Mouse (Mus musculus): ENCODE results near the gene Gm45213. TPM values are rescaled to one million over a fixed set of nuclear protein-coding genes. Genes with fewer than 3 reads are reported as not detected.

Gm45213 gene
- total RNA-seq (2017): not detected in 2 replicates

DNA sequence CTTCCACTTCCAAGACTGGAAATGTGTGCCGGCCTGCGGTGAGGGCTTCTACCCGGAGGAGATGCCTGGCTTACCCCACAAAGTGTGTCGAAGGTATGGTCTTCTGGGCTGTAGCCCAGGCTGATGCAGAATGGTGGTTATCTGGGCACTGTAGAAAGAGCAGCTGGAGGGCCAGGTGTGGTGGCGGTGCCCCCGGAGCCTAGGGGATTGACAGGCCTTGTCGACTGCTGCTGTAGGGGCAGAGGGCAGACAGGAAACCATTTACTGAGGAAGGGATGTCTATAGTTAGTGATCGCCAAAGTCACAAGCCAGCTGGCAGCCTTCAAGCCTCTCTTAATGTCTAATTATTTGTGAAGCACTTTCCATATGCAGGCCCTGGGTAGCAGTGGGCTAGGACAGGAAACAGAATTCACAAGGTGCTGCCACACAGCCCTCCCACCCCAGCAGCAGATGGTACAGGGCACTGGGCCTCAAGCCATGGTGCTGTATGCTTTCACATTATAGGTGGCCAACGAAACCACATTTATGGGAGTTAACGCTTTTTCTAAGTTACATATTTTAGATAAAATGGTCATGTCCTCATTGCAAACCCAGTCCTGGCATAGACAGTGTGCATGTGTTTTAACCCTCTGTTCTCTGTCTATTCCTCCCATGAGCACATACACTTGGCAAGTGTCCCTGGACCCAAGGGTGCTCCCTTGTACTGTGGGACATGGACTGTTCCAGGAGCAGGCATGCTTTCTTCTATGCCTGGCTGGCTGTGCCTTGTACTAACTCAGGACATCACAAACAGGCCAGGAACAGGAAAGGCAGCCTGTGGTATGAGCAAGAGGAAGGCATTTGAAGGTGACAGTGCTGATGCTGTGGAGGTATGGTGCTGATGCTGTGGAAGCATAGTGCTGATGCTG, at the start of gene Gm45213:
TSS of gene Gm45213 (plus strand) at position 51 of the 908 bp plus-strand sequence.
- peak; percentile 53 to 72 for ATAC-seq (replicated peaks in 1 of 2; ENCODE audit: insufficient read depth in 1 of 2, low FRiP score in 2 of 2, low TSS enrichment in 1 of 2, low read depth in 1 of 2, poor library complexity in 2 of 2, severe bottlenecking in 2 of 2)

DNA sequence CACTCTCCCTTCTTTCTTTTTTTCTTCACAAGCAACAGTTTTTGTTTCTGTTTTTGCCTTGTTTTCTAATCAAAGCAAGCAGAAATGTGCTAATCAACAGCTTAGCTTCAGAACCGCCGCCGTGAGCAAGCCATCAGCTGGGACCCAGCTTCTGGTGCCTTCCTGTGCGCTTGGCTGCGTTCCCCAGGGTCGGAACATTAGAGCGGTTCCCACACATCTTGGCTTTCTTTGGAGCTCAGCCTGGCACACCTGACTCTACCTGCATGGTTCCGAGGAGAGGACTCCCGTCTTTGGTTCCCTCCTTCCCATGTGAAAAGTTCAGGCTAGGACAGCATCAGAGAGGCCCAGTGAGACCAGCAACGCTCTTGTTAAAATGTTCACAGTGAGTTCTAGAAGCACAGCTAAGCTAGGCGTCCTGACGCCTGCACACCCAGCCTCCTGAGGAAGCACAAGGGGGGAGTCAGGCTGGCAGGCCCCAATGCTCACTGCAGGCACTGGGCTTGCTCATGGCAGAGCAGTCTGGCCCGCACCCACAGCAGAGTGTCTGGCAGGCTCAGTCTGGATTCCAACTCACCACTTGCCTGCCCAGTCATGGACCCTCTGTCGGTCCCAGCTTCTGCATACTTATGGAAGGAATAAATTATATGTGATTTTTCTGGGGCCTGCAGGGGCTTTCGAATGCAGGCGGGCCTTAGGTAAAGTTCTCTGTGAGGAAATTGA, 42.2 kb upstream of the Gm45213 start:
- no peak for ATAC-seq (replicated peaks in 1 of 2; ENCODE audit: insufficient read depth in 1 of 2, low FRiP score in 2 of 2, low TSS enrichment in 1 of 2, low read depth in 1 of 2, poor library complexity in 2 of 2, severe bottlenecking in 2 of 2)

DNA sequence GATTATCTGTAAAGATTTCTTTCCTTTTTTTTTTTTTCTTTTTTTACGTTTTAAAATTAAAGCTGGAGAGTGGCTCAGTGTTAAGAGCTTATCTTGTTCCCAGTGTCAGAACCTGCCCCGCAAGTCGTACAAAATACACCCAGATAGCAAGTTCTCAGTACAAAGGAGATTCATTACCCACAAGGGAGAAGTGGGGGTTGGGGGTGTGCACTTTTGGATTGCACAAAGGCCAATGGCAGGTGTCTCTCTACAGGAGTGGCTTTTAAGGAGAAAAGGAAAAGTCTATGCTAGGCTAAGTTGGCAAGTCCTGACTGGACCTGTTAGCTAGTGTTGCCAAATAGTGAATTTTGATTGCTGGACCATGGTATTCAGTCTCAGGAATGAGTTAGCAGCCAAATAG, 41.6 kb upstream of the Gm45213 start:
- ATAC-seq (replicated peaks in 1 of 2; ENCODE audit: insufficient read depth in 1 of 2, low FRiP score in 2 of 2, low TSS enrichment in 1 of 2, low read depth in 1 of 2, poor library complexity in 2 of 2, severe bottlenecking in 2 of 2): no peak

DNA sequence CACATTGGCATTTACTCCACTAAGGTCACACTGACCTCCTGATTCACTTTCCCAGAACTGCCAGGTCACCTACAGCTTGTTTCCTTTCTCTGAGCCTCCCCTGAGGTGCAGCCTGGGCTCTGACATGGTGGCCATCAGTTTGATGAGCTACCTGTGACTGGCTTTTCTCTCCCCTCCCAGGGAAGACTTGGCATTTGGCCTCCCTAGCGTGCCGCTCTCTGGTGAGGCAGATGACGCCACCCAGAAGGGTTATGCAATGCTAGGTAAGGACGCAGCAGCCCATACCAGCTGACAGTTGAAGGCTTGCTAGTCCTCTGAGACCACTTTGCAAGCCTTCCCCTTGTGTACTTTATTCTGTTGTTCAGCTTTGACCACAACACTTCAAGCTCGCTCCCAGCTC, 40.0 kb upstream of the Gm45213 start:
- ATAC-seq (replicated peaks in 1 of 2; ENCODE audit: insufficient read depth in 1 of 2, low FRiP score in 2 of 2, low TSS enrichment in 1 of 2, low read depth in 1 of 2, poor library complexity in 2 of 2, severe bottlenecking in 2 of 2): no peak

DNA sequence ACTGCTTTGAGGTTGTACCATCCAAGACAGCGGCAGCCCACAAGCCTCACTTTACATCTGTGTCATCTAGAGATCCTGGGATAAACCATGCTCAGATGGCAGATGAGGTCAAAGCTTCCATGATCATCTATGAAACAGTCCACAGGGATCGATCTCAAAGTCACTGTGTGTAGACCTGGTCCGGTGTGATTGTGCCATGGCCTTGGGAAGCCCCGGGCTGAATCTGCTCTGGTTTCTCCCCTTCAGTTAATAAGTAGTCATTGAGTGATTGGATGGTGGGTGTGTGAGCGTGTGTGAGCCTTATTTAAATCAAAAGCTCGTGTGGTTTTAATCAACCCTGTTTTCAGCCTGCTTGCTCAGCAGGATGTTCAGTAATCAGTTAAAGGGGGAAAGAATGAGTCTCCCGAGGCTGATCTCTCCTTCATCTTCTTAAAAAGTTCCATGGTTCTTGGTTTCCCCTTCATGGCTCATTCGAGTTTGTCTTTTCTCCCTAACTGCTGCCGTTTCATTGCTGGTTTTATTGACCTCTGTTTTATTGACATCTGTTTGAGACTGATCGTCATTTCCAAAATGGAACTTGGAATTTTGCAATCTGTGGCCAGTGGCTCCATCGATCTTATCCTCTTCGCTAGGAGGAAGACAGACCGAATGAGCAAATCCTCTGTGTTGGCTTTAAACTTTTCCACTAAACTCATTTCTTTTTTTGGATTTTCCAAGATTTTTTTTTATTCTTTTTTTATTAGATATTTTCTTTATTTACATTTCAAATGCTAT, 39.4 kb upstream of the Gm45213 start:
- ATAC-seq (replicated peaks in 1 of 2; ENCODE audit: insufficient read depth in 1 of 2, low FRiP score in 2 of 2, low TSS enrichment in 1 of 2, low read depth in 1 of 2, poor library complexity in 2 of 2, severe bottlenecking in 2 of 2): no peak

DNA sequence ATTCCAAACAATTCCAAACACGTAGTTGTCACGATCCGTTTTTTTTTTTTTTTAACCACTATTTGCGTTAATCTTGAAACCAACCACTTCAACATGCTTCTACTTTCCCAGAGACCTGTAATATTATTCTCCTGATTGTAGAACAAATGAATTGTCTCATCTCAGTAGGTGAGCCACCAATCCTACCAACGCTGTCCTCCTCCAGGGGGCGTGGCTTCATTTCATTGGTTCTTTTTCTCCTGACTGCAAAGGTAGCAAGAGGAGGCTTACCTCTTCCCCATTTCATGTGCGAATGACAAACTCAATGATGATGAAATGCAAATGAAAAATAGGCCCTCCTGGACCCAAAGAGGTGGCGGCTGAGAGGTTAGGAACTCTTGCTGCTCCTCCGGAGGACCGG, 38.3 kb upstream of the Gm45213 start:
- no peak for ATAC-seq (replicated peaks in 1 of 2; ENCODE audit: insufficient read depth in 1 of 2, low FRiP score in 2 of 2, low TSS enrichment in 1 of 2, low read depth in 1 of 2, poor library complexity in 2 of 2, severe bottlenecking in 2 of 2)

DNA sequence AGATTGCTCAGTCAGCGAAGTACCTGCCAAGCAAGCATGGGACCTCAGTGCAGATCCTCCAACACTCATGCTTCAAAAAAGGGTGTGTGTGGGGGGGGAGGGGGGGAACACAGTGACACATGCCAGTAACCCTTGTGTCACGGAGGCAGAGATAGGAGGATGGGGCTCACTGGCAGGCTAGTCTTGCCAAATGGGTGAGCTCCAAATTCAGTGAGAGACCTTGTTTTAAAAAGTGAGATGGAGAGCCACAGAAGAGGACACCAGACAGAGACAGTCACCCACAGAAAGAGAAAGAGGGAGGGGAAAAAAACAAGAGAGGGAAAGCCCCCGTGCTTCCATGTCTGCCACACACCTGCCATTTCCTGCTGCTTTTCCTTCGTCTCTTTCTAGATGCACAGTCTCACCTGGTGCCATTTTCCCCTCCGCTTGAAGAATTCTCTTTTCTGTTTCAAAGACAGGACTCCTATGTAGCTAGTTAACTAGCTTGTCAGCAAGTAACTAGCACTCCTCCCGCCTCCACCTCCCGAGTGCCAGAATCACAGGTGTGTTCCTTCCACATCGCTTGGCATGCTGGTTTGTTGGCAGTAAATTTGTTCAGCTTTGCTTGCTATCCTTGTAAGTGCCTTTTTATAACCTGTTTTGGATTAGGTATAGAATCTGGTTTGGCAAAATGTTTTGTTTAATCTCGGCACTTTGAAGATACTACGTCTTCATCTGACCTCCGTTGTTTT, 35.1 kb upstream of the Gm45213 start:
- ATAC-seq (replicated peaks in 1 of 2; ENCODE audit: insufficient read depth in 1 of 2, low FRiP score in 2 of 2, low TSS enrichment in 1 of 2, low read depth in 1 of 2, poor library complexity in 2 of 2, severe bottlenecking in 2 of 2): no peak

DNA sequence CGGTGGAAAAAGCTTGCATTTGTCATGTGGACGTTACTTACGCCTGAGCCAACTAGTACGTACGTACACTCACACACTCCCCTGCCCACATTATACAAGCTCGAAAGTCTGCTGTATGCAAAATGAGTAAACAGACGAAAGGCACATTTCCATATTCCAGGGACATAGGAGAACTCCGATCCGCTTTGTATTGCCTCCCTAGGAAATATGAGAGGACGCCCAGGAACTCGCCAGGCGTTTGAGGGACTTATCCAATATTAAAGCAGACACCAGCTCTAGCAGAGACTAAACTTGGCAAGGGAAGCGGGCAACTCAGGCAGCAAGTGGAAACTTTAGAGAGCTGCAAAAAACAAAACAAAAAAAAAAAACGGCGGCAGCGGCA, 34.5 kb upstream of the Gm45213 start:
- ATAC-seq (replicated peaks in 1 of 2; ENCODE audit: insufficient read depth in 1 of 2, low FRiP score in 2 of 2, low TSS enrichment in 1 of 2, low read depth in 1 of 2, poor library complexity in 2 of 2, severe bottlenecking in 2 of 2): no peak

DNA sequence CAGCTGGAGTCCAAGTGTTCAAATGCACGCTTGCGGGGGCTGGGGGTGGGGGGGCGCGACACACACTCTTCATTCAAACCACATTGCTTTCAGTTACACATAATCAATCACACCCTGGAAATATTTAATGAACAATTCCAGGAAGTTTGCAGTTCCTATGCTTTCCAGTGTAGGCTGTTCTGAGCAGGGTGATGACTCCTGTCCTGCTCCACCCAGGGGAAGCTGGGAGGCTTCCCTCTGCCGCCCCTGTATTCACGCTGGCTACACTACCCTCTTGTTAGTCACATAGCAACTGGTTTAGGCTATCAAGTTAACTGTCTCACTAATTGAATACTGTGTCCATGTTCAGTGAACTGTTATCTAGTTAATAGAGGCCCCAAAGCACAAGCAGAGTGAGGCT, 32.9 kb upstream of the Gm45213 start:
- ATAC-seq (replicated peaks in 1 of 2; ENCODE audit: insufficient read depth in 1 of 2, low FRiP score in 2 of 2, low TSS enrichment in 1 of 2, low read depth in 1 of 2, poor library complexity in 2 of 2, severe bottlenecking in 2 of 2): no peak

DNA sequence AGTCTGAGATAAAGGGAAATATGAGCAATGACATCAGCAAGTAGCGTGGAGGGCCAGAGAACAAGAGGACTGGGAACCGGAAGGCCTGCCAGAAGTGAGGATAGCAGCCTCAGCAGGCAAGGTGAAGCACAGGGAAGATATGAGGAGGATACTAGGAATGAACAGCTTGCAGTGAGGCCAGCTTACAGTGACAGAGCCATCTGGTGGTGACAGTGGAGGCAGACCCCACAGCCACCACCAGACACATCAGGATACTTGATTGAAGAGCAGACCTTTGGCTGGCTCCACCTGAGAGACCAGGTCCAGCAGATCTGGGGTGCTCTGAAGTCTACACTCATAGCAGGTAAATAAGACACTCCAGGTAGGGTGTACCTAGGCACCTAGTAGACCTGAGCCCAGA, 15.7 kb upstream of the Gm45213 start:
- ATAC-seq (replicated peaks in 1 of 2; ENCODE audit: insufficient read depth in 1 of 2, low FRiP score in 2 of 2, low TSS enrichment in 1 of 2, low read depth in 1 of 2, poor library complexity in 2 of 2, severe bottlenecking in 2 of 2): no peak

DNA sequence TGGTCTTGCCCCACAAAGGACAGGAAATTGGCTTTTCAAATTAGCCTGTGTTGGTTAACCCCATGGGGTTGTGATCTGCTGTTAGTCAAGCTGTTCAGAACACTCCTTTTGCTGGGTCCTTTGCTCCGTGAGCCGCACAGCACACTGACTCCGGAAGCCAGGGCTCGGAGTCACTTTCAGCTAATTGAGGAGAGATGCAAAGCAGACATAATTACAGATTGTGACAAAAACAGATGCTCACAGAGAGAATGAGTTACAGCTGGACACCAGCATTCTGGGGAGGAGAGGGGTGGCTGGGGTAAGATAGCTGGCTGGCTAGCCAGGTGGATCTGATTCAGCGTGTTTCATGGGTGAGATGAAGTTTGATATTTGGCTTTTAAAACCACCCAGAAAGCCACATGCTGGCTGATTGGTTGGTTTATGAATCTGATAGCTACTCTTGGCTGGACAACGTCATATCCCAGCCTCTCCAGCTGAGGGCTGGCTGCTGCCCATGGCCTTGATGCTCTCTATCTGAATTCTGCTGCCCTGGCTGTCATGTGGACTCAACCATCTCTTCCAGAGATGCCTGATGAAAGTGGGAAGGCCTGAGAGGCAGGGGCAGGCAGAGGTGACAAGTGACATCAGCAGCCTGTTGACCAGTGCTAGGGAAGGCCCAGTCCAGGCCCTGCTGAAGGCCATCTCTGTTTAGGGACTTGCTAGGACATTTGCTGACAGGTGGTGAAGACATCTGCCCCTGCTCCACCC, 14.5 kb upstream of the Gm45213 start:
- ATAC-seq (replicated peaks in 1 of 2; ENCODE audit: insufficient read depth in 1 of 2, low FRiP score in 2 of 2, low TSS enrichment in 1 of 2, low read depth in 1 of 2, poor library complexity in 2 of 2, severe bottlenecking in 2 of 2): no peak

DNA sequence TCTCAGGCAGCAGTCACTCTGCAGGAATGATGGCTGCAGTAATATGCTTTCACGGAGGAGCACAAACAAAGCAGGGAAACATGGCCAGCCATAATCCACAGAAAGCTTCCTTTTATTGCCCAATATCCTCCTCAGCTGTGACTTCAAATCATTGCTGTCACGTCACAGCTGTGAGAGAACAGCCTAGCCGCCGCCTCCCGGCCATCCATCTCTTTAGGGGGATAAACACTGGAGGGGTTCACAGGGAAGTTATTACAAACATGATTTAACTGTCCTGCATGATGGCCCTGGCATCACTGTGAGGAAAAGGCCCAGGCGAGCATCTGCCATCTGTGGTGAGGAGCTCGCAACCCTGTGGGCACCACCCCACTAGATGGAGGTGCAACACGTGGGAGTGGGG, 6.6 kb upstream of the Gm45213 start:
- no peak for ATAC-seq (replicated peaks in 1 of 2; ENCODE audit: insufficient read depth in 1 of 2, low FRiP score in 2 of 2, low TSS enrichment in 1 of 2, low read depth in 1 of 2, poor library complexity in 2 of 2, severe bottlenecking in 2 of 2)

DNA sequence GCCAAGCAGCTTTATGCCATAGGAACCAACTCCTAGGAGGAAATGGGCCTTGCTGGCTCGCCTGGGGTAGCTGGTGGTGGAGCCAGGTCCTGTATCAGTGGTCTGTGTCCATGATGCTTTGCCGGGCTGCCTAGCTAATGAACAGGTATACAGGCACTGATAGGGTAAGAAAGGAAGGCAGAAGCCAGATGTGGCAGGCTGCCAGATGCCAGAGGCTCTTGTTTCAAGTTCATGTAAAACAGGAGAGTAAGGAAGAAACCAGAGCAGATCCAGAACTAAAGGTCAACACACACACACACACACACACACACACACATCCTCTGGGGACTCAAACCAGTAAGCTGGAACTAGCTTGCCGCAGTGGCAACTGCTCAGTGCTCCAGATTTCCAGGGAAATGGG, 5.1 kb upstream of the Gm45213 start:
- ATAC-seq (replicated peaks in 1 of 2; ENCODE audit: insufficient read depth in 1 of 2, low FRiP score in 2 of 2, low TSS enrichment in 1 of 2, low read depth in 1 of 2, poor library complexity in 2 of 2, severe bottlenecking in 2 of 2): no peak

DNA sequence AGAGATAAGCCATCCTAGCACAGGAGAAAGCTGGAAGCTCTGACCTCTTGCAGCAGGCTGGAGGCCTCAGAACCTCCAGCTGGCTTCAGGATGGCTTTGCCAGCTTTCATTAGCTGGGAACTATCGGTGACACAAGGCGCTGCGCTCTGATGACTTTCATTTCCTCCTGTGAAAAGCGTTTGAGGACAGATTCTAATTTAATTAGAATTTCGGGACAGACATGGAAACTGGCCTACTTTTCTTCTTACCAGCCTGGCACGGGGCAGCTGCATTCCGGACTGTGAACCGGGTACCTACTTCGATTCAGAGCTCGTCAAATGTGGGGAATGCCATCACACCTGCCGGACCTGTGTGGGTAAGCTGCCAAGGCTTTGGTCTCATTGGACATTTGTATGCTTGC, 4.7 kb upstream of the Gm45213 start:
- no peak for ATAC-seq (replicated peaks in 1 of 2; ENCODE audit: insufficient read depth in 1 of 2, low FRiP score in 2 of 2, low TSS enrichment in 1 of 2, low read depth in 1 of 2, poor library complexity in 2 of 2, severe bottlenecking in 2 of 2)

DNA sequence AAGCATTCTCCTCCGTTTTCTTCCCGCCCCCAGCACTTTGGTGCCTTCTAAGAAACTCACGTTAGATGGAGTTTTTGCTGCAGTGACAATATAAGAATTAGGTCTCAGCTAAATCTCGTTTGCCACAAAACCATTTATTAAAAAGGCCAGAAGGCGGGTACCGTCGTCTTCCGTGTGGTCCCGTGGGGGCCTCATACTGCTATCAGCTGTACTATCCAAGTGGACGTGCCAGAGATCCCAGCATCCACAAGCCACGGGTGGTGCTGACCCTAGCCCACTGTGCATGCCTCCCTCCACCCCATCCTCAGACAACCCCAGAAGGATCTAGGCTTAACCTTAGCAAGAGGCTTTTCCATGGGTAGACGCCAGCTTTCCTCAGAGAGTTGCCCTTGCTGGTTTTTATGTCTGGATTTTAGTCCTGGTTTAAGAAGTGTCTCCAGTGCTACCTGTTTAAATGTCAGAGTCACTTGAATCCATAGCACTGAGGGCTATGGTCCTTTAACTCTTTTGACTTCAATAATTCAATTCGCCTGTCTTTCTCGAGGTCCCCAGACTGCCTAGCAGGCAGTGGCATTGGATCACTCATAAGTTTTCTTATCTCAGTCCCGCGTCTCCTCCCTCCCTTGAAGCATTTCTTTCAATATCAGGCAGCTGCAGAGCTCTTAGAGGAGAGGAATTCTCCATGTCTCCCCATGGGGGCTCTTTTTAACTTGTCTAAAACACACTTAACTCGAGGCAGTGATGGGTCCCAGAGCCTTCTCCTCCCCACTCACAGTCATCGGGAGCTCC, 3.2 kb upstream of the Gm45213 start:
- ATAC-seq (replicated peaks in 1 of 2; ENCODE audit: insufficient read depth in 1 of 2, low FRiP score in 2 of 2, low TSS enrichment in 1 of 2, low read depth in 1 of 2, poor library complexity in 2 of 2, severe bottlenecking in 2 of 2): no peak

DNA sequence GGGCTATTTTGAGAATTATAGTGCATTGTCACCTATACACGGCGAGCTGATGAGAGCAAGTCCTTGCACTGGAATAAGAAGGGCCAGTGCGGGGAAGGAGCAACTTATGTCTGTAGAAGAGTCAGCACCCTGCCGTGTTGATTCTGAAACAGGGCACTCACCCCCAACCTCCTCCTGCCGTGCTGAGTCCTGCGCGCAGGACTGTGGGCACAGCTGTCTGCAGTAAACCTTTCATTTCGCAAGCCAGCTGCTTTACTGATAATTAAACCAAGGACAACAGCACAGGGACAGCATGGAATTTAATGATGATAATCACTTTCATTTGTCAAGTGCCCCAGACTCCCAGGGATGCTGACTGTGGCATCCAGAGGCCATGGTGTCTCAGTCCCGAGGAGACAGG, 1.2 kb downstream of the Gm45213 start:
- ATAC-seq (replicated peaks in 1 of 2; ENCODE audit: insufficient read depth in 1 of 2, low FRiP score in 2 of 2, low TSS enrichment in 1 of 2, low read depth in 1 of 2, poor library complexity in 2 of 2, severe bottlenecking in 2 of 2): no peak
